Mouse (Mus musculus): Measurements from ENCODE around the gene H2afj. TPM values are rescaled to one million over a fixed set of nuclear protein-coding genes. Genes with fewer than 3 reads are reported as not detected.
A peak's percentile ranks its signal among the peaks of the same experiment; 100 is the strongest.
"Not testable (repeated sequence)": the region's sequence is repeated elsewhere in the genome, so short reads cannot be mapped to it uniquely, and the experiment has no call there.

H2afj gene
- 10 to 100 TPM; 28.3 to 33.9 TPM for total RNA-seq (2021)

- peak; percentile 96 for DNase-seq (ENCODE audit: low spot score)
- intact Hi-C loops (cut with DNase I) = loop anchor here (10.0 kb wide), 1 partner anchor 927 kb away; the partner anchor contains the start of gene Strap
These were observed at the start of gene H2afj for GRCm38 (mm10) chr6:136808014-136808417. Gene H2afj, plus strand, starts transcription at chr6:136808244.

GRCm38 (mm10) chr6:136763912-136764311 is 44.1 kb upstream of the H2afj start:
- intact Hi-C loops (cut with DNase I) = no loop called here
- DNase-seq (ENCODE audit: low spot score) = no peak

DNA sequence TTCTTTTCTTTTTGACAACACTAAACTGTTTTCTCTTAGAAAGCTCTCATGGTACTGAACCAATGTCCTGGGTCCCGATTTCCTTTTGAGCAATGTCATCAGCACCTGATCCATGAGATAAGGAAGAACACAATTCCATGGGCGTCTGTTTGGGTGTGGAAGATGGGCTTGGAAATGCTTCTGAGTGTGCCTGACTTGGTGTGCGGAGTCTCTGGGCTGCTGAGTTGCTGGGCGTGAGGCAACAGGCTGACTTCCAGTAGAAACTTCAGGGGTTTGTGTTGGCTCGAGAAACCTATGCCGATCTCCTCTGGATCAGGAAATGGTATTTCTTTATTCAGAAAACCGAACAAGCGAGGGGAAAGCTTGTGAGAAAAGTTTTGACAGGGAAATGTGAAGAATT is 38.9 kb upstream of the H2afj start:
- DNase-seq (ENCODE audit: low spot score) = no peak
- intact Hi-C loops (cut with DNase I) = no loop called here

GRCm38 (mm10) chr6:136769859-136770258 is 38.2 kb upstream of the H2afj start:
- DNase-seq (ENCODE audit: low spot score) = no peak
- intact Hi-C loops (cut with DNase I) = no loop called here

- intact Hi-C loops (cut with DNase I) = no loop called here
- DNase-seq (ENCODE audit: low spot score) = no peak
These were observed 31.7 kb upstream of the H2afj start for GRCm38 (mm10) chr6:136776392-136776791.

DNA sequence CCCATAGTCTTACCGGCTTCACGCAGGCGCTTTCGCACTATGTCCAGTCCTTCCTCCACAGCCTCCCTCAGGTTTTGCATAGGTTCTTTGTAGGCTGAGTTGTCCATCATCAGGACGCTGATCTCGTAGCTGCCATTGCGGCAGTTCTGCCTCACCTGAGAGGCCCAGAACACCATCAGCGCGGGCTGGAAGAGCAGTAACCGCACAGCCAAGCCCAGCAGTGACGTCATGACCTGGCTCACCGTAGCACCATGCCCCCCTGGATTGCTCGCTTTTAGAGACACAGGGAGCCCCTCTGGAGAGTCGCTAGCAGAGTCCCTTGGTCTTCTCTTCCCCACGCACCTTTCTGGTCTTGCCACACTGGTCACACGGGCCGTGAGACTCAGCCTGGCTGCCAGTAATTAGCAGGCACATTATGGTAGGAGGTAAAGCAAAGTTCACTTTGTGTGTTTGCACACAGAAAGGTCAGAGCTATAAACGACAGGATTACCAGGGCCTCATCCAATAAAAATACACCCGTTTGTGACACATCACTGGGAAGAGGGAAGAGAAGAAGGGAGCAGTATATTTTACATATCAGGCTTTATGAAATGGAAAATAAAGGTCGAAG is 26.6 kb upstream of the H2afj start, which contains the start of gene Gucy2c:
Gene Gucy2c (minus strand): TSS at position 389 of the 610 bp plus-strand sequence.
- DNase-seq (ENCODE audit: low spot score) = no peak
- intact Hi-C loops (cut with DNase I) = no loop called here

DNA sequence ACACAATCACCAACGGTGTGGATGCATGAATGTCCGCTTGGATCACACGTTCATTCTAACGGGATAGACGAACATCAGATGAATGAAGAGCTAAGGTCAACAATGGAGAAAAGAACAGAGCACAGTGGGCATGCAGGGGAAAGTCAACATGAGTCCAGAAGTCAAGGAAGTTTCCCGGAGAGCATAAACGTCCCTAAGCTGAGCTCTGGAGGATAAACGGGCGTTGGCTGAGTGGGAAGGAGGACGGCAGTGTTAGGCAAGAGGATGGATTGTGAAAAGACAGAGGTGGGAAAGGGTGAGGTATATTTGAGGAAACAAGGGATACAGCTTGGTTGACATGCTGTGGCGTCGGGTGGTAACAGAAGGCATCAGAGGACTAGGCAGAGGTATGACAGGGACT is 25.9 kb upstream of the H2afj start:
- intact Hi-C loops (cut with DNase I) = no loop called here
- DNase-seq (ENCODE audit: low spot score) = no peak

GRCm38 (mm10) chr6:136782761-136783160 is 25.3 kb upstream of the H2afj start:
- DNase-seq (ENCODE audit: low spot score) = no peak

GRCm38 (mm10) chr6:136789391-136789971 is 18.6 kb upstream of the H2afj start:
- peak; percentile 72 for DNase-seq (ENCODE audit: low spot score)
- intact Hi-C loops (cut with DNase I) = no loop called here

More at GRCm38 (mm10) chr6:136782761-136783160, 25.3 kb upstream of the H2afj start:
- intact Hi-C loops (cut with DNase I) = no loop called here

GRCm38 (mm10) chr6:136792884-136793758 is 14.9 kb upstream of the H2afj start:
- intact Hi-C loops (cut with DNase I) = no loop called here
- no peak for DNase-seq (ENCODE audit: low spot score)

DNA sequence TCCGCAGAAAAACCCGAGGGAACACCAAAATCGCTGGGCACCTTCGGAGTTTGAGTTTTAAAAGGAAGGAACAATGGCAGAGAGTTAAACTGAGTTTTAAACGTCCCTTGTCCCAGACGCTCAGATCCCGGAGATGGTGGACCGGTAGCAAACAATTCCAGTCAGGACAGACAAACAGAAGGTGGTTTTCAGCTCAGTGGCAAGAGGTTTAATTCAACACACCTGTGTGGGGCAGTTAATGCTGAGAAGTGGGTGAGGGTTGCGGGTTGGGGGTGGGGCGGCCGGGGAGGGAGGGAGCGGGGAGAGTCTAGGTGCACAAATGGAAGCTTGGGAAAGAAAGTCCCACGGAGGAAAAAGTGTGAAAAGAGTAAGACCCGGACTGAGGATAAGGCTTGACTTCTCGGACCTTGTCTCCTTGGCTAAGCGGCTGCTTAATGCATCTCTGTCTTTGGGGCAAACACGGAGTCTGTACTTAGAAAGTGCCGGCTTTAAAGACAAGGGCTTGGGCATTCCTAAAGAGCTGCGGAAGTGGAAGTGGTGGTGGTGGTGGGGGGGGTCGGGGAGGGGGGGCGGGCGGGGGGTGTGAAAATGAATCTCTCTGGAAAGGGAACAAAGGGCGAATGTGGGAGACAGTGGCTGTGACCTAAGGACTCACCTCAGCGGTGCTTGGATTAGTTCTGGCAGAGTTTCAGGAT is 14.1 kb upstream of the H2afj start:
- intact Hi-C loops (cut with DNase I) = no loop called here
- DNase-seq (ENCODE audit: low spot score) = no peak

DNA sequence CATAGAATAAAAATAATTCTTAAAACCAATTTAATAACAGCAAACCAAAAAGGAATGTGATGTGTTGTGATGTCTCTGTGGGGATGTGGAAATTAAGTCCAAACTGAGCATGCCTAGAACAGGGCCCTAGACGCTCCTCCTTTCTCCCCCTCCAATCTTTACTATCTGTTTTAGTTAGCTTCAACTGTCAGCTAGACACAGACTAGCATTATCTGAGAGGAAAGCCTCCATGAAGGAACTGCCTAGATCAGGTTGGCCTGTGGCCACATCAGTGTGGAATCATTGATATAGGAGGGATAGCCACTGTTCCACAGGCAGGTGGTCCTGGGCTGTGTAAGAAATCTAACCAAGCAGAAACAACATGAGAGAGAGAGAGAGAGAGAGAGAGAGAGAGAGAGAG is 12.9 kb upstream of the H2afj start:
- no peak for DNase-seq (ENCODE audit: low spot score)
- intact Hi-C loops (cut with DNase I) = no loop called here

DNA sequence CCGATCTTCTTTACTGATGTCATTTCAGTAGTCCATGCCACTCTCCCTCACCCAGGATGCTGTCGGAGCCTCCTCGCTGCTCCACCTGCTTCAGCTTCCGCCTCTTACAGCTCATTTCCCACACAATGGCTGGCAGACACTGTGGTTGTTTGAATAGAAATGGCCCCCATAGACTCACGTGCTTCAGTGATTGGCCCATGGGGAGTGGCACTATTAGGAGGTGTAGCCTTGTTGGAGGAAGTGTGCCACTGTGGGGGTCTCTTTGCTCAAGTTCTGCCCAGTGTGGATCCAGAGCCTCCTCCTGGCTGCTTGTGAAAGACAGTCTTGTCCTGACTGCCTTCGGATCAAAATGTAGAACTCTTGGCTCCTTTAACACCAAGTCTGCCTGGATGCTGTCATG is 12.2 kb upstream of the H2afj start:
- DNase-seq (ENCODE audit: low spot score) = no peak
- intact Hi-C loops (cut with DNase I) = no loop called here

DNA sequence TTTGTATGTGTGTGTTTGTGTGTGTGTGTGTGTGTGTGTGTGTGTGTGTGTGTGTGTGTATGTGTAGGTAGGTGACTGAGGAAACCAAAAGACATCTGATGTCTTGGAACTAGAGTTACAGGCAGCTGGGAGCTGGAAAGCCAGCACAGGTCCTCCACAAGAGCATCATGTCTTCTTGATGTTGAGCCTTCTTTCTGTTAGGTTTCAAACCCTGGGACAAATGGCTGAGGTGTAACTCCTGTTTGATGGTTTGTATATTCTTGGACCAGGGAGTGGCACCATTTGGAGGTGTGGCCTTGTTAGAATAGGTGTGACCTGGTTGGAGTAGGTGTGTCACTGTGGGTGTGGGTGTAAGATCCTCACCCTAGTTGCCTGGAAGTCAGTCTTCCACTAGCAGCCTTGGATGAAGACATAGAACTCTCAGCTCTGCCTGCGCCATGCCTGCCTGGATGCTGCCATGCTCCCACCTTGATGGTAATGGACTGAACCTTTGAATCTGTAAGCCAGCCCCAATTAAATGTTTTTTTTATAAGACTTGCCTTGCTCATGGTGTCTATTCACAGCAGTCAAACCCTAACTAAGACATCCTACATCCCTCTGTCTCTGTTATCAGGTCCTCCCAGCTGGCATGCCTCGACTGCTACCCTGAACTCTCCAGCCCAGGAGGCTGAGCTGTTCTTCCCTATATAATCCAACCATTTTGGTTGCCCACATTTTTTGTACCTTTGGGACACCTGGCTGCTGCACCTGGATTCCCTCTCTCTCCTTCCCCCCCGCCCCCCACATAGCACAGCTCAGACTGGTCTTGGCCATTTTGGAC is 10.0 kb upstream of the H2afj start:
- intact Hi-C loops (cut with DNase I) = not testable (repeated sequence)

GRCm38 (mm10) chr6:136800710-136801109 is 7.3 kb upstream of the H2afj start:
- DNase-seq (ENCODE audit: low spot score) = no peak
- intact Hi-C loops (cut with DNase I) = loop anchor here (10.0 kb wide), 1 partner anchor 934 kb away; the partner anchor contains the start of gene Strap

More for the DNA sequence above, 10.0 kb upstream of the H2afj start:
- DNase-seq (ENCODE audit: low spot score) = not testable (repeated sequence)

- no peak for DNase-seq (ENCODE audit: low spot score)
- intact Hi-C loops (cut with DNase I) = loop anchor here (10.0 kb wide), 1 partner anchor 934 kb away; the partner anchor contains the start of gene Strap
These were observed 6.8 kb upstream of the H2afj start for GRCm38 (mm10) chr6:136801274-136801673.

GRCm38 (mm10) chr6:136803093-136803738 is 4.8 kb upstream of the H2afj start:
- intact Hi-C loops (cut with DNase I) = loop anchor here (10.0 kb wide), 1 partner anchor 932 kb away; the partner anchor contains the start of gene Strap

More at GRCm38 (mm10) chr6:136803093-136803738, 4.8 kb upstream of the H2afj start:
- no peak for DNase-seq (ENCODE audit: low spot score)

Data from heart, postnatal 25 days (tissue).